Mouse (Mus musculus) intestine, postnatal 0 days (tissue): ENCODE measurements around the gene Arid3c. TPM values are rescaled to one million over a fixed set of nuclear protein-coding genes. Genes with fewer than 3 reads are reported as not detected.
A peak's percentile ranks its signal among the peaks of the same experiment; 100 is the strongest.

Source experiments
- ATAC-seq: fragments of 200-750 bp; cut with Nextera tagmentation; 2 replicates; pipeline ENCODE4 v1.8.0; 2017; ENCODE audit warnings: mild to moderate bottlenecking, moderate TSS enrichment, moderate library complexity
- H3K27ac ChIP-seq: fragments of 300-500 bp; sonication (generic); 2 replicates; pipeline ENCODE4 v1.5.1; 2014; ENCODE audit warnings: mild to moderate bottlenecking, low read depth, low read length, moderate library complexity
- H3K27me3 ChIP-seq: fragments of 300-500 bp; sonication (generic); replicated peaks from 2 replicates; pipeline ENCODE4 v1.6.1; 2014; ENCODE audit warnings: low read length, mixed read lengths; ENCODE audit not compliant: control insufficient read depth, insufficient read depth
- H3K36me3 ChIP-seq: fragments of 300-500 bp; sonication (generic); 2 replicates; pipeline ENCODE4 v1.6.1; 2014; ENCODE audit warnings: mild to moderate bottlenecking, moderate library complexity; ENCODE audit not compliant: control insufficient read depth, insufficient read depth
- H3K4me1 ChIP-seq: fragments of 300-500 bp; sonication (generic); replicated peaks from 2 replicates; pipeline ENCODE4 v1.6.1; 2014; ENCODE audit warnings: antibody characterized with exemption, low read length, mixed read lengths; ENCODE audit not compliant: control insufficient read depth, insufficient read depth
- H3K4me2 ChIP-seq: fragments of 300-500 bp; sonication (generic); replicated peaks from 2 replicates; pipeline ENCODE4 v1.6.1; 2014; ENCODE audit warnings: low read depth, mild to moderate bottlenecking, moderate library complexity
- H3K4me3 ChIP-seq: fragments of 300-500 bp; sonication (generic); 2 replicates; pipeline ENCODE4 v1.5.1; 2014; ENCODE audit warnings: low read depth, low read length
- H3K9ac ChIP-seq: fragments of 300-500 bp; sonication (generic); 2 replicates; pipeline ENCODE4 v1.6.1; 2014; ENCODE audit warnings: mild to moderate bottlenecking, low read depth, low read length
- H3K9me3 ChIP-seq: fragments of 300-500 bp; sonication (generic); 2 replicates; pipeline ENCODE4 v1.6.1; 2016; ENCODE audit warnings: mixed run types; ENCODE audit not compliant: control insufficient read depth
- CTCF ChIP-seq: sonication (generic); IDR thresholded peaks from 2 replicates; pipeline ENCODE4 v1.5.1; 2016; ENCODE audit warnings: low read depth, mild to moderate bottlenecking, control low read depth, antibody characterized with exemption, moderate library complexity
- WGBS: fragments of 180-500 bp; shearing (Covaris S2); extraction: QIAGEN DNeasy Blood & Tissue Kit; methylation state at CpG from one replicate; pipeline ENCODE4 v1.1.7; 2014; 5-methylcytosine and 5-hydroxymethylcytosine counted together
- polyA plus RNA-seq: library from polyadenylated mRNA; unstranded; fragments of >200 nt; fragmentation: Nextera tagmentation; extraction: Ambion mirVana; gene quantifications from 2 replicates; pipeline ENCODE4 v1.2.1, GENCODE M21; 2015

The Arid3c gene
- polyA plus RNA-seq, 1 experiment from 2014 or later = not detected

- 19% methylated on average over 8 of the region's 8 CpGs for WGBS
These were observed 6.8 kb upstream of the Arid3c start for GRCm38 (mm10) chr4:41737602-41738255.

GRCm38 (mm10) chr4:41726826-41727621 is 3.9 kb downstream of the Arid3c start:
- Histone ChIP-seq H3K4me2 (no peak overlapping the region), H3K9ac (no peak overlapping the region), H3K4me3 (no peak overlapping the region), H3K27ac (no peak overlapping the region), H3K9me3 (no peaks in the 10 kb centered on the region), H3K4me1 (no peaks in the 10 kb centered on the region), H3K27me3 (peaks cover 73% of the 10 kb centered on the region), H3K36me3 (no peaks in the 10 kb centered on the region)
- ATAC-seq = no peak
- WGBS = 19% methylated on average over 20 of the region's 20 CpGs
- TF ChIP-seq CTCF = no peak

More at GRCm38 (mm10) chr4:41737602-41738255, 6.8 kb upstream of the Arid3c start:
- peaks cover 7% of the 10 kb centered on the region; the same call in 1 of the 2 replicates for H3K36me3 ChIP-seq
- H3K9me3 ChIP-seq = no peaks in the 10 kb centered on the region
- H3K4me2 ChIP-seq = 0 out of 2 replicates have a peak overlapping the region, but pooled peaks have one; percentile 9
- ATAC-seq = peak; percentile 43
- no peak overlapping the region; the same call in 1 of the 2 replicates for H3K27ac ChIP-seq
- peak; percentile 90 for TF ChIP-seq CTCF
- H3K4me1 ChIP-seq = peaks cover 8% of the 10 kb centered on the region; the same call in 1 of the 2 replicates
- no peak overlapping the region for H3K4me3 ChIP-seq
- H3K9ac ChIP-seq = no peak overlapping the region
- H3K27me3 ChIP-seq = peaks cover 3% of the 10 kb centered on the region; the same call in 1 of the 2 replicates

- peak within 1 kb of the TSS; percentile 77 for H3K9ac ChIP-seq
- peak within 1 kb of the TSS; percentile 95 for H3K4me3 ChIP-seq
- peaks cover 28% of the 10 kb centered on the region for H3K36me3 ChIP-seq
- H3K27ac ChIP-seq = no peak within 1 kb of the TSS
- H3K4me1 ChIP-seq = no peaks in the 10 kb centered on the region
- under 1% methylated on average over 27 of the region's 27 CpGs for WGBS
- ATAC-seq = peak; percentile 92
- peaks cover 36% of the 10 kb centered on the region for H3K27me3 ChIP-seq
- no peaks in the 10 kb centered on the region for H3K9me3 ChIP-seq
- no peak for TF ChIP-seq CTCF
- H3K4me2 ChIP-seq = peak within 1 kb of the TSS; percentile 85
These were observed 8.0 kb downstream of the Arid3c start, which contains the start of gene Dctn3 for GRCm38 (mm10) chr4:41722918-41723351. Gene Dctn3 (minus strand): TSS chr4:41723170.

- Histone ChIP-seq H3K36me3 (peaks cover 46% of the 10 kb centered on the region), H3K9ac (no peak overlapping the region), H3K4me1 (peaks cover 4% of the 10 kb centered on the region; the same call in 1 of the 2 replicates), H3K4me3 (no peak overlapping the region), H3K9me3 (no peaks in the 10 kb centered on the region), H3K27me3 (no peaks in the 10 kb centered on the region), H3K27ac (no peak overlapping the region), H3K4me2 (no peak overlapping the region)
- WGBS = 82% methylated on average over 6 of the region's 6 CpGs
- ATAC-seq = no peak
- TF ChIP-seq CTCF = no peak
These were observed 14.1 kb downstream of the Arid3c start for GRCm38 (mm10) chr4:41716834-41717233.

GRCm38 (mm10) chr4:41715596-41715995 is 15.3 kb downstream of the Arid3c start:
- ATAC-seq = no peak
- H3K4me1 ChIP-seq = peaks cover 4% of the 10 kb centered on the region; the same call in 1 of the 2 replicates
- no peak overlapping the region for H3K4me3 ChIP-seq
- H3K4me2 ChIP-seq = no peak overlapping the region
- TF ChIP-seq CTCF = peak; percentile 72
- WGBS = 88% methylated on average over 5 of the region's 5 CpGs
- H3K27me3 ChIP-seq = no peaks in the 10 kb centered on the region
- no peak overlapping the region for H3K27ac ChIP-seq
- no peaks in the 10 kb centered on the region for H3K9me3 ChIP-seq
- peaks cover 43% of the 10 kb centered on the region for H3K36me3 ChIP-seq
- no peak overlapping the region for H3K9ac ChIP-seq

- no peaks in the 10 kb centered on the region for H3K9me3 ChIP-seq
- H3K9ac ChIP-seq = no peak overlapping the region
- no peak for ATAC-seq
- H3K36me3 ChIP-seq = peaks cover 40% of the 10 kb centered on the region
- no peaks in the 10 kb centered on the region for H3K27me3 ChIP-seq
- H3K4me1 ChIP-seq = peaks cover 4% of the 10 kb centered on the region; the same call in 1 of the 2 replicates
- no peak for TF ChIP-seq CTCF
- no peak overlapping the region for H3K27ac ChIP-seq
- H3K4me2 ChIP-seq = no peak overlapping the region
- H3K4me3 ChIP-seq = no peak overlapping the region
- 80% methylated on average over 8 of the region's 8 CpGs for WGBS
These were observed 15.9 kb downstream of the Arid3c start for GRCm38 (mm10) chr4:41715082-41715481.
